Mouse (Mus musculus) stomach, embryonic 15.5 days (tissue): ENCODE data around the gene Mapkap1. TPM values are rescaled to one million over a fixed set of nuclear protein-coding genes. Genes with fewer than 3 reads are reported as not detected.

Experiments used
- ATAC-seq: fragments of 200-750 bp; cut with Nextera tagmentation; 2 replicates; pipeline ENCODE4 v1.8.0; 2017; ENCODE audit warnings: low read depth, moderate number of reproducible peaks, moderate TSS enrichment; ENCODE audit not compliant: insufficient read depth, low FRiP score
- H3K27ac ChIP-seq: fragments of 300-500 bp; sonication (generic); 2 replicates; pipeline ENCODE4 v1.5.1; 2015; ENCODE audit warnings: mild to moderate bottlenecking, inconsistent platforms
- H3K27me3 ChIP-seq: fragments of 300-500 bp; sonication (generic); replicated peaks from 2 replicates; pipeline ENCODE4 v1.6.1; 2015; ENCODE audit warnings: inconsistent platforms
- H3K36me3 ChIP-seq: fragments of 300-500 bp; sonication (generic); 2 replicates; pipeline ENCODE4 v1.6.1; 2015; ENCODE audit warnings: inconsistent platforms
- H3K4me1 ChIP-seq: fragments of 300-500 bp; sonication (generic); 2 replicates; pipeline ENCODE4 v1.6.1; 2015; ENCODE audit warnings: inconsistent platforms
- H3K4me2 ChIP-seq: fragments of 300-500 bp; sonication (generic); 2 replicates; pipeline ENCODE4 v1.6.1; 2015; ENCODE audit warnings: mild to moderate bottlenecking, inconsistent platforms
- H3K4me3 ChIP-seq: fragments of 300-500 bp; sonication (generic); replicated peaks from 2 replicates; pipeline ENCODE4 v1.5.1; 2015; ENCODE audit warnings: inconsistent platforms
- H3K9ac ChIP-seq: fragments of 300-500 bp; sonication (generic); 2 replicates; pipeline ENCODE4 v1.6.1; 2015; ENCODE audit warnings: inconsistent platforms
- H3K9me3 ChIP-seq: fragments of 300-500 bp; sonication (generic); 2 replicates; pipeline ENCODE4 v1.6.1; 2016; ENCODE audit warnings: inconsistent platforms
- WGBS: fragments of 180-500 bp; shearing (Covaris S2); methylation state at CpG from one replicate; pipeline ENCODE4 v1.1.7; 2015; 5-methylcytosine and 5-hydroxymethylcytosine counted together
- polyA plus RNA-seq: library from polyadenylated mRNA; unstranded; fragments of >200 nt; fragmentation: Nextera tagmentation; extraction: Ambion mirVana; gene quantifications from 2 replicates; pipeline ENCODE4 v1.2.1, GENCODE M21; 2015

Gene Mapkap1
- polyA plus RNA-seq, 1 experiment from 2014 or later: 89.9 TPM

- Histone ChIP-seq H3K4me3 (no peak overlapping the region), H3K4me2 (no peak overlapping the region), H3K36me3 (0 out of 2 replicates have a peak, but pooled peaks cover 8% of the 10 kb centered on the region), H3K27me3 (no peaks in the 10 kb centered on the region), H3K9ac (no peak overlapping the region), H3K4me1 (peaks cover 19% of the 10 kb centered on the region), H3K27ac (peak overlapping the region; percentile 75), H3K9me3 (no peaks in the 10 kb centered on the region)
- ATAC-seq: no peak; the same call in 1 of the 2 replicates
- WGBS: 53% methylated on average over 17 of the region's 17 CpGs
These were observed 221.0 kb downstream of the Mapkap1 start for GRCm38 (mm10) chr2:34627328-34628226.

- 75% methylated on average over 4 of the region's 4 CpGs for WGBS
- 0 out of 2 replicates have a peak, but pooled peaks cover 4% of the 10 kb centered on the region for H3K36me3 ChIP-seq
- no peak overlapping the region for H3K9ac ChIP-seq
- no peak overlapping the region for H3K4me3 ChIP-seq
- H3K27me3 ChIP-seq: no peaks in the 10 kb centered on the region
- peak overlapping the region; percentile 76 for H3K27ac ChIP-seq
- H3K4me1 ChIP-seq: peaks cover 19% of the 10 kb centered on the region
- H3K4me2 ChIP-seq: no peak overlapping the region
- no peak; the same call in 1 of the 2 replicates for ATAC-seq
- no peaks in the 10 kb centered on the region for H3K9me3 ChIP-seq
These were observed 222.5 kb downstream of the Mapkap1 start for GRCm38 (mm10) chr2:34628903-34629540.

- no peak overlapping the region for H3K4me3 ChIP-seq
- ATAC-seq: no peak
These were observed 223.2 kb downstream of the Mapkap1 start for GRCm38 (mm10) chr2:34629758-34630157.

GRCm38 (mm10) chr2:34630445-34630844 is 223.9 kb downstream of the Mapkap1 start:
- H3K36me3 ChIP-seq: 0 out of 2 replicates have a peak, but pooled peaks cover 4% of the 10 kb centered on the region
- H3K4me2 ChIP-seq: no peak overlapping the region
- H3K9ac ChIP-seq: no peak overlapping the region
- no peak overlapping the region for H3K4me3 ChIP-seq
- no peaks in the 10 kb centered on the region for H3K9me3 ChIP-seq
- no peaks in the 10 kb centered on the region for H3K27me3 ChIP-seq
- WGBS: 88% methylated on average over 6 of the region's 6 CpGs
- no peak for ATAC-seq
- H3K4me1 ChIP-seq: peaks cover 19% of the 10 kb centered on the region
- no peak overlapping the region for H3K27ac ChIP-seq

More at GRCm38 (mm10) chr2:34629758-34630157, 223.2 kb downstream of the Mapkap1 start:
- H3K27ac ChIP-seq: no peak overlapping the region
- H3K9ac ChIP-seq: no peak overlapping the region
- H3K9me3 ChIP-seq: no peaks in the 10 kb centered on the region
- H3K36me3 ChIP-seq: 0 out of 2 replicates have a peak, but pooled peaks cover 4% of the 10 kb centered on the region
- H3K27me3 ChIP-seq: no peaks in the 10 kb centered on the region
- 81% methylated on average over 7 of the region's 7 CpGs for WGBS
- no peak overlapping the region for H3K4me2 ChIP-seq
- peaks cover 19% of the 10 kb centered on the region for H3K4me1 ChIP-seq

GRCm38 (mm10) chr2:34632051-34632450 is 225.5 kb downstream of the Mapkap1 start:
- Histone ChIP-seq H3K9ac (no peak overlapping the region), H3K4me3 (no peak overlapping the region), H3K27ac (no peak overlapping the region), H3K36me3 (no peaks in the 10 kb centered on the region), H3K9me3 (no peaks in the 10 kb centered on the region), H3K27me3 (no peaks in the 10 kb centered on the region), H3K4me1 (peaks cover 18% of the 10 kb centered on the region), H3K4me2 (no peak overlapping the region)
- ATAC-seq: no peak
- WGBS: 67% methylated on average over 12 of the region's 12 CpGs

- WGBS: 77% methylated on average over 14 of the region's 14 CpGs
- H3K4me3 ChIP-seq: no peak overlapping the region
- no peak overlapping the region for H3K9ac ChIP-seq
- no peaks in the 10 kb centered on the region for H3K27me3 ChIP-seq
- H3K4me2 ChIP-seq: no peak overlapping the region
- no peak for ATAC-seq
- no peaks in the 10 kb centered on the region for H3K36me3 ChIP-seq
- H3K27ac ChIP-seq: no peak overlapping the region
- no peaks in the 10 kb centered on the region for H3K9me3 ChIP-seq
- peaks cover 4% of the 10 kb centered on the region for H3K4me1 ChIP-seq
These were observed 228.9 kb downstream of the Mapkap1 start for GRCm38 (mm10) chr2:34635249-34636165.

GRCm38 (mm10) chr2:34638955-34639650 is 232.5 kb downstream of the Mapkap1 start:
- Histone ChIP-seq H3K27ac (no peak overlapping the region), H3K4me2 (peak overlapping the region; percentile 88), H3K36me3 (no peaks in the 10 kb centered on the region), H3K9ac (peak overlapping the region; percentile 29; the same call in 1 of the 2 replicates), H3K9me3 (no peaks in the 10 kb centered on the region), H3K27me3 (no peaks in the 10 kb centered on the region), H3K4me3 (peak overlapping the region; percentile 39), H3K4me1 (peaks cover 4% of the 10 kb centered on the region)
- peak; percentile 21; the same call in 1 of the 2 replicates for ATAC-seq
- WGBS: 17% methylated on average over 37 of the region's 37 CpGs

- H3K9ac ChIP-seq: no peak overlapping the region
- H3K4me2 ChIP-seq: no peak overlapping the region
- WGBS: 53% methylated on average over 5 of the region's 5 CpGs
- H3K9me3 ChIP-seq: no peaks in the 10 kb centered on the region
- H3K4me3 ChIP-seq: no peak overlapping the region
- no peak for ATAC-seq
- no peaks in the 10 kb centered on the region for H3K36me3 ChIP-seq
- no peaks in the 10 kb centered on the region for H3K27me3 ChIP-seq
- peaks cover 5% of the 10 kb centered on the region for H3K4me1 ChIP-seq
- H3K27ac ChIP-seq: no peak overlapping the region
These were observed 233.2 kb downstream of the Mapkap1 start for GRCm38 (mm10) chr2:34639725-34640124.

- Histone ChIP-seq H3K9ac (no peak overlapping the region), H3K4me3 (no peak overlapping the region), H3K27ac (no peak overlapping the region), H3K36me3 (no peaks in the 10 kb centered on the region), H3K4me2 (no peak overlapping the region), H3K4me1 (peaks cover 14% of the 10 kb centered on the region), H3K9me3 (no peaks in the 10 kb centered on the region), H3K27me3 (no peaks in the 10 kb centered on the region)
- no peak for ATAC-seq
- WGBS: 49% methylated on average over 2 of the region's 2 CpGs
These were observed 235.8 kb downstream of the Mapkap1 start for GRCm38 (mm10) chr2:34642351-34642750.

- WGBS: 42% methylated on average over 22 of the region's 22 CpGs
- no peak for ATAC-seq
These were observed 238.3 kb downstream of the Mapkap1 start for GRCm38 (mm10) chr2:34644571-34645526.

More at GRCm38 (mm10) chr2:34644571-34645526, 238.3 kb downstream of the Mapkap1 start:
- Histone ChIP-seq H3K4me2 (no peak overlapping the region), H3K4me3 (no peak overlapping the region), H3K9ac (no peak overlapping the region), H3K4me1 (0 out of 2 replicates have a peak, but pooled peaks cover 10% of the 10 kb centered on the region), H3K27ac (no peak overlapping the region), H3K36me3 (no peaks in the 10 kb centered on the region), H3K27me3 (no peaks in the 10 kb centered on the region), H3K9me3 (no peaks in the 10 kb centered on the region)
